Mouse (Mus musculus) cerebellum, adult 2 months (tissue): ENCODE measurements at regions not wholly inside any gene's neighbourhood (a gene's known extent, or its start where the extent isn't known, plus 50 kb on each side); places are given as distances from the start of the nearest gene placed in this dataset.

Experiments used
- CTCF ChIP-seq: fragments of 200-500 bp; IDR thresholded peaks from 2 replicates; pipeline ENCODE4 v1.5.1; 2011; ENCODE audit warnings: low read depth, mild to moderate bottlenecking, control low read depth, low read length, moderate library complexity, borderline replicate concordance; ENCODE audit not compliant: insufficient read depth
- POLR2A ChIP-seq: fragments of 200-500 bp; IDR thresholded peaks from 2 replicates; pipeline ENCODE4 v1.6.1; 2011; ENCODE audit warnings: low read length, control low read depth, borderline replicate concordance; ENCODE audit not compliant: insufficient read depth

- TF ChIP-seq CTCF (no peak), POLR2A (no peak)
These were observed 145.1 kb upstream of the Plekha5 start for GRCm38 (mm10) chr6:140278750-140279149.
